7 mouse cellular contexts compared by ENCODE assay signal in genomic region chrX:101640194-101641160, GRCm38 (mm10). TPM values are rescaled to one million over a fixed set of nuclear protein-coding genes. Genes with fewer than 3 reads are reported as not detected.
DNase-seq lines count a peak whose midpoint lies in the region; ATAC-seq and TF ChIP-seq lines count a peak whose summit lies in the region.

No protein-coding gene starts in this region.

- WGBS in midbrain, embryonic 10.5 days, result 13% methylated on average over 45 of the region's 45 CpGs

- peaks cover 15% of the 10 kb centered on the region for H3K36me3 ChIP-seq in midbrain, embryonic 10.5 days

- peak overlapping the region; percentile 97 for H3K27ac ChIP-seq in gastrocnemius, adult 2 months
- peak overlapping the region; percentile 93 for H3K27ac ChIP-seq in midbrain, embryonic 10.5 days (replicated peaks)

- no peak for TF ChIP-seq CTCF in gastrocnemius, adult 2 months (IDR thresholded peaks at IDR 0.05)

- ATAC-seq in activated CD4-positive, CD25-positive, alpha-beta regulatory T cell, adult 4 months, result peak; percentile 16

- H3K4me1 ChIP-seq in midbrain, embryonic 10.5 days, result peaks cover 19% of the 10 kb centered on the region

- peak; percentile 59 to 69 for DNase-seq in cerebellum, postnatal 10 days
- peak; percentile 69 for DNase-seq in gastrocnemius, adult 2 months
- peak; percentile 59 for DNase-seq in induced T-regulatory cell, adult 2 months (ENCODE audit: low read depth)
- DNase-seq in left cerebral cortex, postnatal 4 days, result peak; percentile 49
- DNase-seq in midbrain, embryonic 10.5 days (ENCODE audit: low spot score), result peak; percentile 47
- peak; percentile 56 for DNase-seq in skeletal muscle tissue, adult 2 months (ENCODE audit: low read depth, low spot score)

- peak overlapping the region; percentile 79 for H3K4me3 ChIP-seq in gastrocnemius, adult 2 months
- peak overlapping the region; percentile 72 for H3K4me3 ChIP-seq in midbrain, embryonic 10.5 days

- H3K27me3 ChIP-seq in midbrain, embryonic 10.5 days (ENCODE audit: low read depth, poor library complexity, severe bottlenecking), result peaks cover 62% of the 10 kb centered on the region

- H3K9me3 ChIP-seq in midbrain, embryonic 10.5 days (replicated peaks), result no peaks in the 10 kb centered on the region

- intact Hi-C loops in gastrocnemius, adult 2 months (cut with DNase I), result no loop called here
- intact Hi-C loops in left cerebral cortex, postnatal 4 days (cut with DNase I), result no loop called here

RNA-seq across cellular contexts. Expression of gene Ogt, which starts 0.6 kb away (rescaled TPM):
- polyA plus RNA-seq in activated CD4-positive, CD25-positive, alpha-beta regulatory T cell, adult 4 months (2017; shearing (Covaris generic)), result 100 to 1,000 TPM; 157 to 183 TPM
- total RNA-seq in gastrocnemius, adult 2 months (2021), result 10 to 100 TPM; 67.2 to 86.4 TPM
- 100 to 1,000 TPM; 211 to 228 TPM for total RNA-seq in left cerebral cortex, postnatal 4 days (2021)
- 130 and 158 TPM in 2 replicates for polyA plus RNA-seq in midbrain, embryonic 10.5 days (2016; fragmentation: Nextera tagmentation; extraction: Ambion mirVana)

Comparison
In these comparisons a context has a peak if more than half of its experiments do, and no peak if none do; other contexts are left out.
1. Peak in every context shown above with its lines: DNase-seq, ATAC-seq, H3K4me3 ChIP-seq and H3K27ac ChIP-seq.